Mouse (Mus musculus): Measurements from ENCODE around the gene Gm20661. TPM values are rescaled to one million over a fixed set of nuclear protein-coding genes. Genes with fewer than 3 reads are reported as not detected.

The Gm20661 gene
- total RNA-seq, 2 experiments from 2014 or later = 0.76 to 0.91 TPM

DNA sequence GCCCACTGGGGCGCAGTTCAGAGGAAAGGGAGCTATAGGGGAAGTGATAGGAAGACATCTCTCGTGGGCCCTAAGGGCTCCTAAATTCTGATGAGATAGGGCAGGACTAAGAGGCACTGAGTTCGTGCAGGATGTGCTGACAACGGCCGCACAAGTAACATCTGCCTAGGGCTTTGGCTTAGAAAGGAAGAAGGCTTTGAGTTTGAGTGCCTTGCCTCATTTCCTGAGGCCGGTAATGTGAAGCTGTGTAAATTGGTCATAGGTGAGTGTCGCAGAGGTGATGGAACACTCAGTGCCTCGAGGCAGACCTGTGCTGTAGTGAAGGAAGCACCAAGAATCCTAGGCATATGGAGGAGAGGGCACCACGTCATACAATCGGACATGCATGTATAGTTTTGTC is 16.2 kb upstream of the Gm20661 start:
- no peak for DNase-seq (ENCODE audit: low spot score in 2 of 2)

DNA sequence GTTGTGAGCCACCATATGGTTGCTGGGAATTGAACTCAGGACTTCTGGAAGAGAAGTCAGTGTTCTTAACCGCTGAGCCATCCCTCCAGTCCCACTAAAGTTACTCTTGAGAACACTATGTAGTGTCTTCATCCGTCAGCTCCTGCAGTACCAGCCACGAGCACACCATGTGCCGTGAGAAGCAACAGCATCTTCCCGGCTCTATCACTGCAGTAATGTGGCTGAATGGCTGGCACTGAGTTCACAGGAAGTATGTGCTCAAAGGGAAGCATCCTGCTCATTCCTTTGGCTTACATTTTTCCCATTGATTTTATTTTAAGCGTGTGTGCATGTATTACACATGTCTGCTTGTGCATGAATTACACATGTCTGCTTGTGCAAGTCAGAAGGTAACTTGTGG is 15.4 kb upstream of the Gm20661 start:
- no peak for DNase-seq (ENCODE audit: low spot score in 2 of 2)

DNA sequence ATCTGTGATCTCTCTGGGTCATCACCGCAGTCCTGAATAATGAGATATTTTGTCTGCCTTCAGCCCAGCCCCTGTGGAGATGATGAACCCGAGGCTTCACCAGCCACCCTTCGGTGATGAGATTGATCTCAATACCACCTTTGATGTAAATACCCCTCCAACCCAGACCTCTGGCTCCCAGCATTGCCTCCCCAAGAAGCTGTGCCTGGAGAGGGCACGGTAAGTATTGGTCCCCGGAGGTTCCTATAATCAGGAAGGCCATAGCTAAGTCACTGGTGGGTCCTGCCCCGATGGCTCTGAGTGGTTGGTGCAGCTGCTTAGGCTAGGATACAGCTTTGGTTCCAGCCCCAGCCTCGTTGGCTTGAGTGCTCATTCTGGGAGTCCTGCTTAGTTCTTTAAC is 14.3 kb upstream of the Gm20661 start:
- no peak for DNase-seq (ENCODE audit: low spot score in 2 of 2)

DNA sequence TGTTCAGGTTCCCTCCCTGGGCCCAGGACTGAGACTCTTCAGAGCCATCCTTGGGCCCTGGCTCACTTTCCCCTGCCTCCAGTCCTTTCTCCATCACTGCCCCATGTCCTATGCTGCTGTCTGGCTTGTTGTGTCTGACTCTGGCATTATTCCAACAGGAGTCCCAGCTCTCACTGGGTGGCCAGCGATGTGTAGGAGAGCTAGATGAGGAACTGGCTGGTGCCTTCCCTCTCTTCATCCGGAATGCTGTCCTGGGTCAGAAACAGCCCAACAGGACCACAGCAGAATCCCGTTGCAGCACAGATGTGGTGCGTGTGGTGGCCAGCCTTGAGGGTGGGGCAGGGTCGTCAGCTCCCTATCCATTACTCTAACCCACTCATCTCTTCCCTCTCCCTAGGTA is 12.5 kb upstream of the Gm20661 start:
- DNase-seq (ENCODE audit: low spot score in 2 of 2) = no peak

DNA sequence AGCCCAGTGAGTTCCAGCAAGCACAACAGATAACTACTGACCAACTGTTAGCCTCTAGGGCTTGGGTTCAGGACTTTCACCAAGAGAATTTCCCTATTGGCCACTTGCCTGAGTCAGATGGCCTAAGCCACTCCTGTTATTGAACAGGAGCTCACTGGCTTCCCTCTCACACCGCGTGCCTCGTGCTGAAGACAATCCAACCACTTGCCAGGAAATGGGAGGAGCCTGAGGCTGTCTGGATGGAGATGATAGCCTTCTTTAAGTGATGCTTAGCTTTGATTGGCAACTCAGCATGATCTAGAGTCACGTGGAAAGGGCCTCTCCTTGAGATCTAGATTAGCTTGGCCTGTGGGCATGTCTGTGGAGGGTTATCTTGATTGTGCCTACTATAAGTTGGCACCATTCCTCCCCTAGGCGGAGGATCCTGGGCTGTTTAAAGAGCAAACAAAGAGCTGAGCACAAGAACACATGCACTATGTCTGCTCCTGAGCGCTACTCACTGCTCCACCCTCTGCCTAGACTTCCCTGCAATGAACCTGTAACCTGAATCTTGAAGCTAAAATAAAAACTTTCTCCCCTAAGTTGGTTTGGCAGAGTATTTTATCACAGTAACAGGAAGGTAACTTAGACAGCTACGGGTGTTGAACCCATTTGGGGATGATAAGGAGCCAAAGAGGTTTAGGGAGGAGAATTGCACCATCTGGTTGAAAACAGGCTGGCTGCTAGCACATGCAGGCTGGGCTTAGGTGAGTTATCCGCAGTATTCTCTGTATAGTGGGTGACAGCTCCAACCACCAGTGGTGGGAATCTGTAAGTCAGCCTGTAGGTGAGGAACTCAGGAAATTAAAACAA is 10.9 kb upstream of the Gm20661 start:
- no peak for DNase-seq (ENCODE audit: low spot score in 2 of 2)

DNA sequence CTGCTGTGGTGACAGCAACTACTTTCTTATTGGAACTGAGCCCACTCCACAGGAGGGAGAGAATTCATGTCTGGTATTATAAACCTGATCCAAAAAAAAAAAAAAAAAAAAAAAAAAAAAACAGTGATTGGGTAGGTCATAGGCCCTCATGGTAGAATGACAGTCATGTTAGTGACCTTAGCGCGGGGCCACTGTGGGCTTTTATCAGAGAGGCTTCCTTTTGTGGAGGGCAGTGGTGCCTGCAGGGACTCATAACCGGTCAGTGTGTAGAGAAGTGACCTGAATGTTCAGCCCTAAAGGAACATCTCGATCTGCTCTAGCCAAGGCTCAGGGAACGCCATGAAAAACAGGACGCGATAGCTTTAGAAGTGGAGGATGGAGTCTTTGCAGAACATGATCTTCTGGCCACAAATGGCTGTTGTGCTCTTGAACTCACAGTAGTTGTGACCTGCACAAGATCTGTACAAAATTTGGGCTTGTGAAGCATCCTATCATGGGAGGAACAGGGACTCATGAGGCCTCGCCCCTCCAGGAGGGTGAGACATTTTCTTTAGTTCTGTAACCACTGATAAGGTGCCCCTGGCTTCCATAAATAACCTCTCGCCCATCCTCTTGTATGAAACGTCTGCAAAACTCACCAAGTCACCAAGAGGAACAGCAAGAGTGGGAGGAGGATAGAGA is 8.2 kb upstream of the Gm20661 start:
- no peak for DNase-seq (ENCODE audit: low spot score in 2 of 2)

DNA sequence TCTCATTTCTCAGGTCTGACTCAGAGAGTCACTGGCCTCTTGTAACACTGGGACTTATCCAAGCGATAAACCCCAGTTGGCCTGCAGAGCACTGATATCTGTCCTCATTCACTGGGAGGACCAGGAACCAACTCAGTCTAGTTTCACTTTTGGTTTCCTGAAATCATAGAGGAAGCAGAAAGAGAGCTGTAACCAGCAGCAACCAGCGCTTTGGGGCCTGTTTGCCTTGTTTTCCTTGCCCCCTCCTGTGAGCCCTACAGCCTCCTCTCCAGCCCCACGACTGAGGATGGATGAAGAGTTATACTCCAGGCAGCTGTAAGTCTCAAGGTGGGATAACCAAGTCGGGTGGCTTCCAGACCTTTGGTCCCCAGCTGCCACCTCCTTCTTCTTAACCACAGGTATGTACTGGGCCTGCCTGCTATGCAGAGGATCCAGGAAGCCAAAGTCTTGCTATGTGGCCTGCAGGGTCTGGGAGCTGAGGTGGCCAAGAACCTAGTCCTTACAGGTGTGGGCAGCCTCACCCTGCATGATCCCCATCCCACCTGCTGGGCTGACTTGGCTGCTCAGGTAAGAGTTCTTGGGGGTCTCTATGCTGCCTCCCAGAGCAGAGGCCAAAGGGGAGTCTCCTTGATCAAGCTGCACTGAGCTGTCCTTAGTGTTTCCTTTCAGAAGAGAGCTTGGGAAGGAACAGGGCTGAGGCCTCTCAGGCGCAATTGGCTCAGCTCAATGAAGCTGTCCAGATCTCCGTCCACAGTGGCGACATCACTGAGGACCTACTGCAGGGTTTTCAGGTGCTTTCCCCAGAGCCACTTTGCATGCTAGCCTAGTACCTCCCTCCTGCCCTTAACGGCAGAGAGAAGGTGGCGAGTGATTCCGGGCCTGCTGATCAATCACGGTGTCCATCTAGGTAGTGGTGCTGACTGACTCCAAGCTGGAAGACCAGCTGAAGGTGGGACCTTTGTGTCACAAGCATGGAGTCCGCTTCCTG is 7.2 kb upstream of the Gm20661 start, which contains the start of gene Uba7:
Uba7 (plus strand) TSS at position 107 of the 988 bp plus-strand sequence.
- DNase-seq (ENCODE audit: low spot score in 2 of 2) = no peak

DNA sequence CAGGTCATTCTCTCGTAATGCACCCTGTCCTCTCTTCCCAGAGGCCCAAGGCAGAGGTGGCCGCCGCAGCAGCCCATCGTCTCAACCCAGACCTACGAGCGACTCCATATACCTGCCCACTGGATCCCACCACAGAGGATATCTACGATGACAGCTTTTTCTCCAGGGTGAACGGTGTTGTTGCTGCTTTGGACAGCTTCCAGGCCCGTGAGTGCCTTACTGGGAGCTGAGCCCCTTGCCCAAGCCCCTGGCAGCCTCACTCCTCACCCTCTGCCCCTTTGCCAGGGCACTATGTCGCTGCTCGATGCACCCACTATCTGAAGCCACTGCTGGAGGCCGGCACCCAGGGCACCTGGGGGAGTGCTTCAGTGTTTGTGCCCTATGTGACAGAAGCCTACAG is 4.0 kb upstream of the Gm20661 start:
- no peak for DNase-seq (ENCODE audit: low spot score in 2 of 2)

DNA sequence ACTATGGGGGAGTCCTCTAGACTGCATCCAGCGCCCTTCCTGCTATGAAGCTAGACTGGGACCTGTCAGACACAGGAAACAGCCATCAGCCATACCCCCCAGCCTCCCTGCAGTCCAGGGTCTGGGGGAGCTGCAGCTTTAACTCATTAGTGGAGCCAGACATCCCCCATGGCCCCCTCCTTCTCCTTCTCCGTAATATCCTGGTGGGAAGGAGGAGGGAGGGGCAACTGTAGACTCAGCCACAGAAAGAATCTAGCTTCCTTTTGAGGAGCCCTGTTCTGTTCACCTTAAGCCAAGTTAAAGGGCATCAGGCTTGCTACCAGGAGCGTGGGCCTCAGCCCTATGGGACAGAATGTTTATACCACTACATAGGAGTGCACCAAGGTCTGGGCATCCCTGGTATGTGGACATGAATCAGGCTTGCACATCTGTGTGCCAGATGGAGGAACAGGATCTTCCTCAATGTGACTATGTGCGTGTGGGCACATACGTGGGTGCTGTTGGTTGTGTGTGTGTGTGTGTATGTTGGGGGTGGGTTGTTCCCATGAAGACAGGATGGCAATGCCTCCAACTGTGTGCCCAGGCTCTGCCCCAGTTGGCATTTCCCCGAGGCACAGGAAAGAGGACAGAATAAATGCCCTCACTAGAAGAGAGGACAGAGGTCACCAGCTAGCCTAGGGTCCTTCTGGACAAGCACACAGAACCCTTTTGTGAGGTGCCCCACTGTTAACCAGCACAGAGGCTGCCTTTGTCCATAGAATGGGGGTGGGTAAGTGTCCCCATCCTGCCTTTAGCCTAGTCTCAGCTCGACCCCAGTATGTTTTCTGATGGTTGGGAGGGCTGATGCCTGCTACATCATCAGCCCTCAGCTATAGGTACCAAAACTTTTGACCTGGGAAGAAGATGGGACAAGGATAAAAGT is 913 bp upstream of the Gm20661 start:
- DNase-seq (ENCODE audit: low spot score in 2 of 2) = no peak

DNA sequence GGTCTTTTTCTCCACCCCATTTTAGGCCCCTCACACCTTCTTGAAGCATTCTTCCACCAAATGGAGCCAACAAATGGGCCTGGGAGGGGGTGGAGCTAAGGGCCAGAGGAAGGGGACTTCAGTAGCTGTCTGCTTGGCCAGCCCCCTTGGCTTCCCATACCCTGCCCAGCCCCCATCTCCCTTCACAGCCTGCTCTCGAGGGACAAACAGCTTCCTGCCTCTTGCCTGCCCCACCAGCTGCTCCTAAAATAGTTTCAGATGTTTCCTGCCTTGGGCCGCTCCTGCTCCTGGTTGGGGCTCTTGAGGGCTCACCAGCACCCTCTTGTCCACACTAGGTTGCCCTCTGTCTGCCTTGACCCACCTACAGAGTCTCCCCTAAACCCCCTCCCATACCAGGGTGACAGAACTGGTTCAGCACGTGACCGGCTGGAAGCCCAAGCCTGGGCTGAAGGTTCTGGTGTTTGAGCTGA is 598 bp downstream of the Gm20661 start:
- peak; percentile 66 to 85 for DNase-seq (ENCODE audit: low spot score in 2 of 2)

DNA sequence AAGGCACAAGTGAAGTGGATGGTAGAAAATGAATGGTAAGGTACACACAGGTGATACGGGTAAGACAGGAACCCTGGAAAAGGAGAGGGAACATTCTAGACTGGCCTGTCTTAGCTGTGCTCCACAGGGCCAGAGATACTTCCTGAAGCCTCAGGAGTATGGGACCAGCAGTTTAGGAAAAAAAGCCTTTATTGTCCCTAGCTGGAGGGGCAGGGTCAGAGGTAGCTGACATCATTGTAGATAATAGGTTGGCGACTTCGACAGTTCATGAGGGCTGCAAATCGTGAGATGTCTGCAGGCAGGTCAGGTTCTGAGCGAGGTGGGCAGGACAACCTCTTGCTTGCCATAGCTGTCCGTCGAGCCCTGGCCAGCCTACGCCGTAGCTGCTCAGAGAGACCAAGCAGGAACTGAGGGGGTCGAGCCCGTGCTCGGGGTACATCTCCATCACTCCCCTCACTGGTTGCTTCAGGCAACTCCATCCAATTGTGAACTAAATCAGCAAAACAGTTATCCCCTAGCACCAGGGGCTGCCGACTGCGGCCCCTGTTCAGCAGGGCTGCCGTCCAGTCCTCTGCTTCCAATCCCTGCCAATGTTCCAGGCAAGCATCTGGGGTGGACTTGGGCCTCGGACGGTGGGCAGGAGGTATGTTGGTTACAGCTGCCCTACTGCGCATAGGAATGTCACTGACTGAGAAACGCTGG is 1.3 kb downstream of the Gm20661 start:
- DNase-seq (ENCODE audit: low spot score in 2 of 2) = no peak

DNA sequence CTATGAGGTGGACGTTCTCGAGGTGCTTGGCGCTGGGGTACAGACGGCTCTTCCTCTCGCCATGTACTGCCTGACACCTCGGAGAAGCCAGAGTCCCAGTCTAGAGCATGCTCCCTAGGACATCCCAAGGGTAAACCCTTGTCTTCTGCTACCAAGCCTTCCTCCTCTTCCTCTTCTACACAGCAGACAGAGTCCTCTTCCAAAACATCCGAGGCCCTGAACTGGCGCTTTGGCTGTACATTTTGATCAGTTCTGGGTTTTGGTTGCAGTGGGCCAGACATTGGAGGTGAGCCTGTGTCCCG is 1.8 kb downstream of the Gm20661 start:
- no peak for DNase-seq (ENCODE audit: low spot score in 2 of 2)

DNA sequence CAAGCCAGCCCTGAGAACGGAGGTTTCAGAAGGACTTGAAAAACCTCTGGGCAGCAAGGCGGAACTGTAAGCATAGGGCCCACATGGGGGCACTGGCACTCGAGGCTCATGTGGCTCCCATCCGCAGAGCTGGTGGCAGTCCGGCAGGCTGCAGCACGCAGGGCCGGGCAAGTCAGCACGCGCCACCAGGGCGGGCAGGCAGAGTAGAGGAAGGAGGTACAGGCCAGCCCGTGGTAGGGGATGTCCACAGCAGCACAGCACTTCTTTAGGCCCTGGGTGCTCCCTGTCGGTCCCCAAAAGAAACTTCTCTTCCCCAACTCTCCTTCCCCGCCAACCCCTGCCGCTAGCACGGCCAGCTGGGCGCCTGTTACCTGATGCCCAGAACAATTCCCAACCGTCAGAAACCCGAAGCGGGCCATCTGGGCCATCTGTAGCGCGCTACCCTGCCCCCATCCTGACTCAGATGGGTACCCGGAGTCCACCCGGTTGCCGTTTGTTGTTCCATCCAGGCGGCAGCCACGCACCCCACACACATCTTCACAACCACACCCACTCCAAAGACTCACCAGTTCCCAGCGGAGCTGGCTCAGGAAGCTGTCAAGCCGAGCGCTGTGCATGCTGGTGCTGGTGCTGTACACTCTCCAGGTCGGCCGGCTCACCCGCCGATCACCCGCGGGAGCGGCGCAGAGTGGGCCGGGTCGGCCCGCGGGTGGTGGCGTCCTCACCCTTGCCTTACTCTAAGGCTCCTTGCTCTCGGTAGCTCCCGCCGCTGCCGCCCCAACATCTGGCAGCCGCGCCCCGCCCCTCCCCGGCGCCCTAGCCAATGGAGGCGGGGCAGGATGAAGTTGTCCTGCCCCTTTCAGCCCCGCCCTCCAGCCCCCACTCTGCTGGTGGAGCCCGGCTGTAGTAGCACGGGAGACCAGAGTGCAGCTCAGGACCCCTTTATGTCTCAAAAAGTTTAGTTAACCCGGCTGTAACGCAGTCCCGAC is 2.6 kb downstream of the Gm20661 start, which contains the start of gene Inka1:
Inka1 (minus strand) TSS at position 749 of the 989 bp plus-strand sequence.
- peak; percentile 91 to 94 for DNase-seq (ENCODE audit: low spot score in 2 of 2)

DNA sequence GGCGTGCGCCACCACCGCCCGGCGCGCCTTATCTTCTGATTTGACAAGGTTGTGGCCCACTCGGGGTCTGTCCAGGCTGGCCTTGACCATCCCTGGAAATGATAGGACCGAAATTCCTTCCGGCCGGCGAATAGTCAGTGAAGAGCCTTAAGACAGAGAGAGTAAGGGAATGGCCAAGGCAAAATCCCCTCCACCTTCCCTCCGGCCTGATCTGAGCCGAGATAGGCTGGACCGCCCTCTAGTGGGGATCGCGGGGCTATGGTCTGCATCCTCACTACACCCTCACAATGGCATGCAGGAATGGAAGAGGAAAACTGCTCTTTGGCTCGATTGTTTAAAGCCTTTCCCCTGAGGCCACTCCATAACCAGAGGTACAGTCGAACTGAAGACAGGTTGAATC is 3.5 kb downstream of the Gm20661 start:
- DNase-seq (ENCODE audit: low spot score in 2 of 2) = peak; percentile 74 to 86

DNA sequence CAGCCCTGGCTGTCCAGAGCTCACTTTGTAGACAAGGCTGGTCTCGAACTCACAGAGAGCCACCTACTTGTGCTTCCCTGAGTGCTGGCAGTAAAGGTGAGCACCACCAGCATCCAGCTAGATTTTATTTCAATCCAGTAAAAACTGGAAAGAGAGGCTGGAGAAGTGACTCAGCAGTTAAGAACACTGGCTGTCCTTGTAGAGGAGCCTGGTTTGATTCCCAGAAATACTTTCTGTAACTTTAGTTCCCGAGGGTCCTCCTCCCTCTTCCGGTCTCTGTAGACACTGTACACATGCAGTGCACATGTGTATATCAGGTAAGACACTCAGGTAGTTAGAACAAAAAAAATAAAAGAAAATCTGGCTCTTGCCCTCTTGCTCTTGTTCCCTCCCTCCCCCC is 5.1 kb downstream of the Gm20661 start:
- DNase-seq (ENCODE audit: low spot score in 2 of 2) = no peak

DNA sequence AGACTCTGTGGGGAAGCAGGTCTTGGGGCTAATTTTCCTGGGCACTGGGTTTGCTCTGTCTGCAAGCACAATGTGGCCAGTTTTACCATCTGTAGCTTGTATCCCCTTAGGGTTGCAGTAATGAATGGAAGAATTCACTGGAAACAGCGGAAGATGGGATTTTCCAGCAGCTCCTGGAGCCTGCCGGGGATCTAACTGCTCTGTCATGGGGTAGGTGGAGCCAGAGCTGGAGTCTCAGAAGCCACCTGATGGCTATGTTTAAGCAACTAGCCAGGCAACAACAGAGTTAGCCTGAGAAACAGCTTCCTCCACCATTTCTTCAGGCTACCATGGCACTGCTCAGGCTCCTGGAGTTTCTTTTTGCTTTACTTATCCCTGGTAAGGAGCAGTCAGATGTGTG is 9.3 kb downstream of the Gm20661 start, which contains the start of gene Cdhr4:
Cdhr4 (plus strand) TSS at position 301 of the 400 bp plus-strand sequence.
- DNase-seq (ENCODE audit: low spot score in 2 of 2) = no peak

DNA sequence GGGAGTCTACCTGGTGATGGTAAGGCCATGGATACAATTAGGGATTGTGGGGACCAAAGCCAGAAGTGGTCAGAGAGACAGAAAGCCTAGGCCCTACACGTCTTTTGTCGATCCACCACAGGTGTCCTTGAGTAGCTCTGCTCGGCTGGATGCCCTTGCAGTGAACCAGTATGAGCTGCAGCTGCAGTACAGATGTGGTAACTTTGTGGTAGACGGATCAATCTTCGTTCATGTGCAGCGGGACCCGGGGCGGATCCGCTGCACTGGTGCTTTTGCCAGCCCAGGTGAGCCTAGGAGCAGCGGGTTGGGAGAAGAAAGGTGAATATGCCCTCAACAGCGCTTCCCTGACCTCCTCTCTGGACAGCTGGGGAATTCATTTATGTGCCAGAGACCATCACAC is 10.2 kb downstream of the Gm20661 start:
- DNase-seq (ENCODE audit: low spot score in 2 of 2) = no peak

DNA sequence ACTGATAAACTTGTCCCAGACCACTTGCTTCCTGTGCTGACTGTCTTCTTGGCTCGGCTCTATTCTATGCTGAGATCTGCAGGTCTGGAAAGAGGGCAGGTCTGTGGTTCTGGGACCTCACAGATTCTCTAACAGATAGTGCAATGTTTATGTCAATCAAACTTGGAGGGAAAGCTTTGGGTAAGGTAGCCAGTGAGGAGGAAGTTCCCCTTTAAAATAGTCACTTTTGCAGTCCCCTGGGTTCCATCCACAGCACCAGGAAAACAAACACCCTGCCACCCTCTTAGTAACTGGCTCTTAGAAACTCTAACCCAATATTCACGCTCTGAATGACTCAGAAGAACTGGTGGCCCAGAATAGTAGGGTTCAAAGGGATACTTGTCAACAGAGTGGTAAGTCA is 11.6 kb downstream of the Gm20661 start:
- no peak for DNase-seq (ENCODE audit: low spot score in 2 of 2)

Data from gastrocnemius, postnatal 4 days (tissue).